Mouse (Mus musculus): Measurements from ENCODE around the gene Ntrk3. TPM values are rescaled to one million over a fixed set of nuclear protein-coding genes. Genes with fewer than 3 reads are reported as not detected.

Gene Ntrk3
- polyA plus RNA-seq, 1 experiment from 2014 or later, result 1.3 TPM

- Histone ChIP-seq H3K36me3 (ENCODE audit: control insufficient read depth, insufficient read depth, low read length) (no peaks in the 10 kb centered on the region), H3K27ac (replicated peaks in 1 of 2; ENCODE audit: control insufficient read depth in 1 of 2, insufficient read depth in 1 of 2, low read depth in 2 of 2, low read length in 2 of 2) (no peak overlapping the region), H3K9ac (ENCODE audit: low read length) (no peak overlapping the region), H3K9me3 (ENCODE audit: control insufficient read depth, low read length) (no peaks in the 10 kb centered on the region), H3K27me3 (ENCODE audit: control insufficient read depth, insufficient read depth, low read length) (no peaks in the 10 kb centered on the region), H3K4me3 (ENCODE audit: control insufficient read depth in 1 of 2, insufficient read depth in 1 of 2, low read depth in 1 of 2, low read length in 2 of 2) (no peak overlapping the region), H3K4me1 (ENCODE audit: control insufficient read depth in 2 of 2, insufficient read depth in 2 of 2, low read length in 2 of 2) (no peaks in the 10 kb centered on the region), H3K4me2 (ENCODE audit: low read length) (no peak overlapping the region)
- WGBS, result 59% methylated on average over 5 of the region's 5 CpGs
- no peak for ATAC-seq (ENCODE audit: insufficient number of reproducible peaks, insufficient read depth, low FRiP score, low read depth)
Observed at GRCm38 (mm10) chr7:78719117-78719516, 18.7 kb downstream of the Ntrk3 start.

- WGBS, result 70% methylated on average over 8 of the region's 8 CpGs
- no peak overlapping the region for H3K4me3 ChIP-seq (ENCODE audit: control insufficient read depth in 1 of 2, insufficient read depth in 1 of 2, low read depth in 1 of 2, low read length in 2 of 2)
- no peak for ATAC-seq (ENCODE audit: insufficient number of reproducible peaks, insufficient read depth, low FRiP score, low read depth)
Observed at GRCm38 (mm10) chr7:78718191-78718609, 19.6 kb downstream of the Ntrk3 start.

GRCm38 (mm10) chr7:78707708-78708107 lies 30.1 kb downstream of the Ntrk3 start:
- no peak overlapping the region for H3K4me3 ChIP-seq (ENCODE audit: control insufficient read depth in 1 of 2, insufficient read depth in 1 of 2, low read depth in 1 of 2, low read length in 2 of 2)
- H3K9me3 ChIP-seq (ENCODE audit: control insufficient read depth, low read length), result no peaks in the 10 kb centered on the region
- WGBS, result 61% methylated on average over 7 of the region's 7 CpGs
- H3K36me3 ChIP-seq (ENCODE audit: control insufficient read depth, insufficient read depth, low read length), result no peaks in the 10 kb centered on the region
- H3K27ac ChIP-seq (replicated peaks in 1 of 2; ENCODE audit: control insufficient read depth in 1 of 2, insufficient read depth in 1 of 2, low read depth in 2 of 2, low read length in 2 of 2), result no peak overlapping the region
- no peak for ATAC-seq (ENCODE audit: insufficient number of reproducible peaks, insufficient read depth, low FRiP score, low read depth)
- no peak overlapping the region for H3K9ac ChIP-seq (ENCODE audit: low read length)
- no peaks in the 10 kb centered on the region for H3K4me1 ChIP-seq (ENCODE audit: control insufficient read depth in 2 of 2, insufficient read depth in 2 of 2, low read length in 2 of 2)
- no peaks in the 10 kb centered on the region for H3K27me3 ChIP-seq (ENCODE audit: control insufficient read depth, insufficient read depth, low read length)
- H3K4me2 ChIP-seq (ENCODE audit: low read length), result no peak overlapping the region

More at GRCm38 (mm10) chr7:78718191-78718609, 19.6 kb downstream of the Ntrk3 start:
- Histone ChIP-seq H3K36me3 (ENCODE audit: control insufficient read depth, insufficient read depth, low read length) (no peaks in the 10 kb centered on the region), H3K4me1 (ENCODE audit: control insufficient read depth in 2 of 2, insufficient read depth in 2 of 2, low read length in 2 of 2) (no peaks in the 10 kb centered on the region), H3K27me3 (ENCODE audit: control insufficient read depth, insufficient read depth, low read length) (no peaks in the 10 kb centered on the region), H3K27ac (replicated peaks in 1 of 2; ENCODE audit: control insufficient read depth in 1 of 2, insufficient read depth in 1 of 2, low read depth in 2 of 2, low read length in 2 of 2) (no peak overlapping the region), H3K9me3 (ENCODE audit: control insufficient read depth, low read length) (no peaks in the 10 kb centered on the region), H3K9ac (ENCODE audit: low read length) (no peak overlapping the region), H3K4me2 (ENCODE audit: low read length) (no peak overlapping the region)

GRCm38 (mm10) chr7:78707122-78707521 lies 30.7 kb downstream of the Ntrk3 start:
- ATAC-seq (ENCODE audit: insufficient number of reproducible peaks, insufficient read depth, low FRiP score, low read depth), result no peak
- no peaks in the 10 kb centered on the region for H3K36me3 ChIP-seq (ENCODE audit: control insufficient read depth, insufficient read depth, low read length)
- no peak overlapping the region for H3K9ac ChIP-seq (ENCODE audit: low read length)
- H3K9me3 ChIP-seq (ENCODE audit: control insufficient read depth, low read length), result no peaks in the 10 kb centered on the region
- H3K4me1 ChIP-seq (ENCODE audit: control insufficient read depth in 2 of 2, insufficient read depth in 2 of 2, low read length in 2 of 2), result no peaks in the 10 kb centered on the region
- no peak overlapping the region for H3K27ac ChIP-seq (replicated peaks in 1 of 2; ENCODE audit: control insufficient read depth in 1 of 2, insufficient read depth in 1 of 2, low read depth in 2 of 2, low read length in 2 of 2)
- no peak overlapping the region for H3K4me2 ChIP-seq (ENCODE audit: low read length)
- H3K27me3 ChIP-seq (ENCODE audit: control insufficient read depth, insufficient read depth, low read length), result no peaks in the 10 kb centered on the region
- 59% methylated on average over 3 of the region's 3 CpGs for WGBS
- no peak overlapping the region for H3K4me3 ChIP-seq (ENCODE audit: control insufficient read depth in 1 of 2, insufficient read depth in 1 of 2, low read depth in 1 of 2, low read length in 2 of 2)

- Histone ChIP-seq H3K4me2 (ENCODE audit: low read length) (no peak overlapping the region), H3K27ac (replicated peaks in 1 of 2; ENCODE audit: control insufficient read depth in 1 of 2, insufficient read depth in 1 of 2, low read depth in 2 of 2, low read length in 2 of 2) (no peak overlapping the region), H3K27me3 (ENCODE audit: control insufficient read depth, insufficient read depth, low read length) (no peaks in the 10 kb centered on the region), H3K9me3 (ENCODE audit: control insufficient read depth, low read length) (no peaks in the 10 kb centered on the region), H3K36me3 (ENCODE audit: control insufficient read depth, insufficient read depth, low read length) (no peaks in the 10 kb centered on the region), H3K4me1 (ENCODE audit: control insufficient read depth in 2 of 2, insufficient read depth in 2 of 2, low read length in 2 of 2) (no peaks in the 10 kb centered on the region), H3K4me3 (ENCODE audit: control insufficient read depth in 1 of 2, insufficient read depth in 1 of 2, low read depth in 1 of 2, low read length in 2 of 2) (no peak overlapping the region), H3K9ac (ENCODE audit: low read length) (no peak overlapping the region)
- WGBS, result 36% methylated on average over 6 of the region's 6 CpGs
- ATAC-seq (ENCODE audit: insufficient number of reproducible peaks, insufficient read depth, low FRiP score, low read depth), result no peak
Observed at GRCm38 (mm10) chr7:78702676-78703075, 35.1 kb downstream of the Ntrk3 start.

- no peaks in the 10 kb centered on the region for H3K27me3 ChIP-seq (ENCODE audit: control insufficient read depth, insufficient read depth, low read length)
- no peak overlapping the region for H3K27ac ChIP-seq (replicated peaks in 1 of 2; ENCODE audit: control insufficient read depth in 1 of 2, insufficient read depth in 1 of 2, low read depth in 2 of 2, low read length in 2 of 2)
- no peak overlapping the region for H3K4me2 ChIP-seq (ENCODE audit: low read length)
- H3K9ac ChIP-seq (ENCODE audit: low read length), result no peak overlapping the region
- no peaks in the 10 kb centered on the region for H3K4me1 ChIP-seq (ENCODE audit: control insufficient read depth in 2 of 2, insufficient read depth in 2 of 2, low read length in 2 of 2)
- H3K36me3 ChIP-seq (ENCODE audit: control insufficient read depth, insufficient read depth, low read length), result no peaks in the 10 kb centered on the region
- WGBS, result 63% methylated on average over 3 of the region's 3 CpGs
- no peak overlapping the region for H3K4me3 ChIP-seq (ENCODE audit: control insufficient read depth in 1 of 2, insufficient read depth in 1 of 2, low read depth in 1 of 2, low read length in 2 of 2)
- no peak for ATAC-seq (ENCODE audit: insufficient number of reproducible peaks, insufficient read depth, low FRiP score, low read depth)
- H3K9me3 ChIP-seq (ENCODE audit: control insufficient read depth, low read length), result no peaks in the 10 kb centered on the region
Observed at GRCm38 (mm10) chr7:78695200-78695599, 42.6 kb downstream of the Ntrk3 start.

- no peak for ATAC-seq (ENCODE audit: insufficient number of reproducible peaks, insufficient read depth, low FRiP score, low read depth)
- Histone ChIP-seq H3K4me2 (ENCODE audit: low read length) (no peak overlapping the region), H3K36me3 (ENCODE audit: control insufficient read depth, insufficient read depth, low read length) (no peaks in the 10 kb centered on the region), H3K9me3 (ENCODE audit: control insufficient read depth, low read length) (no peaks in the 10 kb centered on the region), H3K9ac (ENCODE audit: low read length) (no peak overlapping the region), H3K27ac (replicated peaks in 1 of 2; ENCODE audit: control insufficient read depth in 1 of 2, insufficient read depth in 1 of 2, low read depth in 2 of 2, low read length in 2 of 2) (no peak overlapping the region), H3K27me3 (ENCODE audit: control insufficient read depth, insufficient read depth, low read length) (no peaks in the 10 kb centered on the region), H3K4me3 (ENCODE audit: control insufficient read depth in 1 of 2, insufficient read depth in 1 of 2, low read depth in 1 of 2, low read length in 2 of 2) (no peak overlapping the region), H3K4me1 (ENCODE audit: control insufficient read depth in 2 of 2, insufficient read depth in 2 of 2, low read length in 2 of 2) (no peaks in the 10 kb centered on the region)
- WGBS, result 54% methylated on average over 1 of the region's 1 CpGs
Observed at GRCm38 (mm10) chr7:78693148-78693547, 44.7 kb downstream of the Ntrk3 start.

GRCm38 (mm10) chr7:78690956-78691355 lies 46.9 kb downstream of the Ntrk3 start:
- H3K27me3 ChIP-seq (ENCODE audit: control insufficient read depth, insufficient read depth, low read length), result no peaks in the 10 kb centered on the region
- no peaks in the 10 kb centered on the region for H3K4me1 ChIP-seq (ENCODE audit: control insufficient read depth in 2 of 2, insufficient read depth in 2 of 2, low read length in 2 of 2)
- no peak for ATAC-seq (ENCODE audit: insufficient number of reproducible peaks, insufficient read depth, low FRiP score, low read depth)
- no peaks in the 10 kb centered on the region for H3K9me3 ChIP-seq (ENCODE audit: control insufficient read depth, low read length)
- WGBS, result 38% methylated on average over 3 of the region's 3 CpGs
- H3K27ac ChIP-seq (replicated peaks in 1 of 2; ENCODE audit: control insufficient read depth in 1 of 2, insufficient read depth in 1 of 2, low read depth in 2 of 2, low read length in 2 of 2), result no peak overlapping the region
- no peak overlapping the region for H3K9ac ChIP-seq (ENCODE audit: low read length)
- no peak overlapping the region for H3K4me2 ChIP-seq (ENCODE audit: low read length)
- no peak overlapping the region for H3K4me3 ChIP-seq (ENCODE audit: control insufficient read depth in 1 of 2, insufficient read depth in 1 of 2, low read depth in 1 of 2, low read length in 2 of 2)
- no peaks in the 10 kb centered on the region for H3K36me3 ChIP-seq (ENCODE audit: control insufficient read depth, insufficient read depth, low read length)

All from heart, embryonic 14.5 days (tissue).